Mouse (Mus musculus) lung, postnatal 0 days (tissue): Measurements from ENCODE around the gene Gm49368. TPM values are rescaled to one million over a fixed set of nuclear protein-coding genes. Genes with fewer than 3 reads are reported as not detected.

ENCODE experiments used
- ATAC-seq: fragments of 200-750 bp; cut with Nextera tagmentation; 2 replicates; pipeline ENCODE4 v1.8.0; 2017; ENCODE audit warnings: moderate library complexity
- DNase-seq: peaks from one replicate; pipeline ENCODE4 v3.0.0-alpha.2; 2016; ENCODE audit warnings: low spot score
- H3K27ac ChIP-seq: fragments of 300-500 bp; sonication (generic); 2 replicates; pipeline ENCODE4 v1.5.1; 2014; ENCODE audit warnings: antibody characterized with exemption, mild to moderate bottlenecking, low read length, mixed read lengths
- H3K27me3 ChIP-seq: fragments of 300-500 bp; sonication (generic); replicated peaks from 2 replicates; pipeline ENCODE4 v1.6.1; 2014; ENCODE audit warnings: low read length, mixed read lengths; ENCODE audit not compliant: insufficient read depth
- H3K36me3 ChIP-seq: fragments of 300-500 bp; sonication (generic); 2 replicates; pipeline ENCODE4 v1.6.1; 2014; ENCODE audit warnings: low read length, mixed read lengths; ENCODE audit not compliant: insufficient read depth
- H3K4me1 ChIP-seq: fragments of 300-500 bp; sonication (generic); 2 replicates; pipeline ENCODE4 v1.6.1; 2014; ENCODE audit warnings: antibody characterized with exemption, low read depth, low read length, mixed read lengths; ENCODE audit not compliant: insufficient read depth
- H3K4me2 ChIP-seq: fragments of 300-500 bp; sonication (generic); replicated peaks from 2 replicates; pipeline ENCODE4 v1.6.1; 2014; ENCODE audit warnings: low read depth, mild to moderate bottlenecking, low read length, moderate library complexity, mixed read lengths
- H3K4me3 ChIP-seq: fragments of 300-500 bp; sonication (generic); 2 replicates; pipeline ENCODE4 v1.5.1; 2014; ENCODE audit warnings: low read depth, low read length
- H3K9ac ChIP-seq: fragments of 300-500 bp; sonication (generic); replicated peaks from 2 replicates; pipeline ENCODE4 v1.6.1; 2014; ENCODE audit warnings: low read depth, mild to moderate bottlenecking
- H3K9me3 ChIP-seq: fragments of 300-500 bp; sonication (generic); 2 replicates; pipeline ENCODE4 v1.6.1; 2016; ENCODE audit warnings: low read length, mixed read lengths
- CTCF ChIP-seq: IDR thresholded peaks from 2 replicates; pipeline ENCODE4 v1.5.1; 2016; ENCODE audit warnings: antibody characterized with exemption, mild to moderate bottlenecking
- EP300 ChIP-seq: IDR thresholded peaks from 2 replicates; pipeline ENCODE4 v1.6.1; 2016; ENCODE audit warnings: antibody characterized with exemption, mild to moderate bottlenecking, control low read depth
- WGBS: fragments of 180-500 bp; shearing (Covaris S2); extraction: QIAGEN DNeasy Blood & Tissue Kit; methylation state at CpG from one replicate; pipeline ENCODE4 v1.1.7; 2014; 5-methylcytosine and 5-hydroxymethylcytosine counted together
- polyA plus RNA-seq: library from polyadenylated mRNA; unstranded; fragments of >200 nt; fragmentation: Nextera tagmentation; extraction: Ambion mirVana; gene quantifications from 2 replicates; pipeline ENCODE4 v1.2.1, GENCODE M21; 2015

Gm49368 gene
- polyA plus RNA-seq, 1 experiment from 2014 or later, result not detected

- WGBS, result 91% methylated on average over 4 of the region's 4 CpGs
- TF ChIP-seq EP300 (no peak), CTCF (no peak)
- no peaks in the 10 kb centered on the region for H3K36me3 ChIP-seq
- H3K4me3 ChIP-seq, result no peak overlapping the region
- no peaks in the 10 kb centered on the region for H3K4me1 ChIP-seq
- no peak overlapping the region for H3K4me2 ChIP-seq
- DNase-seq (no peak), ATAC-seq (no peak)
- H3K27me3 ChIP-seq, result no peaks in the 10 kb centered on the region
- H3K9me3 ChIP-seq, result no peaks in the 10 kb centered on the region
- no peak overlapping the region for H3K9ac ChIP-seq
- no peak overlapping the region for H3K27ac ChIP-seq
Observed at GRCm38 (mm10) chr7:128164001-128164400, 101.5 kb downstream of the Gm49368 start.

- TF ChIP-seq CTCF, result no peak
- no peak for TF ChIP-seq EP300
- Histone ChIP-seq H3K9ac (no peak overlapping the region), H3K27me3 (no peaks in the 10 kb centered on the region), H3K27ac (no peak overlapping the region), H3K9me3 (no peaks in the 10 kb centered on the region), H3K4me1 (no peaks in the 10 kb centered on the region), H3K4me2 (no peak overlapping the region), H3K36me3 (no peaks in the 10 kb centered on the region), H3K4me3 (no peak overlapping the region)
- DNase-seq, result no peak
- no peak for ATAC-seq
- 54% methylated on average over 7 of the region's 7 CpGs for whole genome bisulfite sequencing
Observed at GRCm38 (mm10) chr7:128166391-128166790, 103.9 kb downstream of the Gm49368 start.

GRCm38 (mm10) chr7:128169996-128170395 lies 107.5 kb downstream of the Gm49368 start:
- ATAC-seq, result no peak
- H3K27ac ChIP-seq, result no peak overlapping the region
- no peak overlapping the region for H3K4me3 ChIP-seq
- no peak overlapping the region for H3K4me2 ChIP-seq
- H3K9ac ChIP-seq, result no peak overlapping the region
- H3K27me3 ChIP-seq, result no peaks in the 10 kb centered on the region
- H3K36me3 ChIP-seq, result no peaks in the 10 kb centered on the region
- H3K9me3 ChIP-seq, result no peaks in the 10 kb centered on the region
- no peaks in the 10 kb centered on the region for H3K4me1 ChIP-seq
- WGBS, result 77% methylated on average over 3 of the region's 3 CpGs
- no peak for DNase-seq
- TF ChIP-seq EP300 (no peak), CTCF (no peak)

Other genes starting within 250 kb of the Gm49368 start
- gene Stx4a, start 238.4 kb upstream of the Gm49368 start, polyA plus RNA-seq, result 41.3 and 49.2 TPM in 2 replicates
- gene Stx1b, start 238.1 kb upstream of the Gm49368 start, polyA plus RNA-seq, result 0.74 and 0.94 TPM in 2 replicates
- gene Zfp646, start 186.5 kb upstream of the Gm49368 start, polyA plus RNA-seq, result 6.3 and 6.8 TPM in 2 replicates
- gene Zfp668, start 185.9 kb upstream of the Gm49368 start, polyA plus RNA-seq, result 9.4 and 10.0 TPM in 2 replicates
- 0.56 and 0.76 TPM in 2 replicates for gene Prss53, start 171.7 kb upstream of the Gm49368 start, polyA plus RNA-seq
- gene Gm21974, start 167.2 kb upstream of the Gm49368 start, polyA plus RNA-seq, result not detected in 2 replicates
- 134 TPM in 2 replicates for gene Vkorc1, start 167.1 kb upstream of the Gm49368 start, polyA plus RNA-seq
- gene Bckdk, start 158.6 kb upstream of the Gm49368 start, polyA plus RNA-seq, result 74.4 and 81.2 TPM in 2 replicates
- 21.1 TPM in 2 replicates for gene Kat8, start 150.2 kb upstream of the Gm49368 start, polyA plus RNA-seq
- 141 and 152 TPM in 2 replicates for gene Prss8, start 132.6 kb upstream of the Gm49368 start, polyA plus RNA-seq
- gene Prss36, start 116.0 kb upstream of the Gm49368 start, polyA plus RNA-seq, result 9.2 and 10.0 TPM in 2 replicates
- 139 and 147 TPM in 2 replicates for gene Fus, start 95.2 kb upstream of the Gm49368 start, polyA plus RNA-seq
- 33.7 and 35.3 TPM in 2 replicates for gene Pycard, start 68.8 kb upstream of the Gm49368 start, polyA plus RNA-seq
- gene Trim72, start 58.7 kb upstream of the Gm49368 start, polyA plus RNA-seq, result 0.14 and 0.19 TPM in 2 replicates
- gene Itgam, start within 50 bp of the Gm49368 start, polyA plus RNA-seq, result 2.2 and 2.3 TPM in 2 replicates
- gene Itgax, start 66.9 kb downstream of the Gm49368 start, polyA plus RNA-seq, result 1.6 and 1.7 TPM in 2 replicates
- 0.14 and 0.24 TPM in 2 replicates for gene Itgad, start 91.7 kb downstream of the Gm49368 start, polyA plus RNA-seq
- 26.6 and 27.8 TPM in 2 replicates for gene Cox6a2, start 143.7 kb downstream of the Gm49368 start, polyA plus RNA-seq
- gene Armc5, start 174.7 kb downstream of the Gm49368 start, polyA plus RNA-seq, result 17.9 and 20.3 TPM in 2 replicates
- gene 9130023H24Rik, start 175.3 kb downstream of the Gm49368 start, polyA plus RNA-seq, result 6.2 and 6.5 TPM in 2 replicates
- gene Tgfb1i1, start 184.1 kb downstream of the Gm49368 start, polyA plus RNA-seq, result 157 and 160 TPM in 2 replicates
- 0.08 and 0.23 TPM in 2 replicates for gene Slc5a2, start 203.0 kb downstream of the Gm49368 start, polyA plus RNA-seq
- 15.7 and 16.7 TPM in 2 replicates for gene BC017158, start 235.5 kb downstream of the Gm49368 start, polyA plus RNA-seq